Mouse (Mus musculus) lung, postnatal 0 days (tissue): ENCODE measurements around the gene Tfap2d. TPM values are rescaled to one million over a fixed set of nuclear protein-coding genes. Genes with fewer than 3 reads are reported as not detected.

Source experiments
- ATAC-seq: fragments of 200-750 bp; cut with Nextera tagmentation; 2 replicates; pipeline ENCODE4 v1.8.0; 2017; ENCODE audit warnings: moderate library complexity
- DNase-seq: peaks from one replicate; pipeline ENCODE4 v3.0.0-alpha.2; 2016; ENCODE audit warnings: low spot score
- H3K27ac ChIP-seq: fragments of 300-500 bp; sonication (generic); 2 replicates; pipeline ENCODE4 v1.5.1; 2014; ENCODE audit warnings: antibody characterized with exemption, mild to moderate bottlenecking, low read length, mixed read lengths
- H3K27me3 ChIP-seq: fragments of 300-500 bp; sonication (generic); replicated peaks from 2 replicates; pipeline ENCODE4 v1.6.1; 2014; ENCODE audit warnings: low read length, mixed read lengths; ENCODE audit not compliant: insufficient read depth
- H3K36me3 ChIP-seq: fragments of 300-500 bp; sonication (generic); 2 replicates; pipeline ENCODE4 v1.6.1; 2014; ENCODE audit warnings: low read length, mixed read lengths; ENCODE audit not compliant: insufficient read depth
- H3K4me1 ChIP-seq: fragments of 300-500 bp; sonication (generic); 2 replicates; pipeline ENCODE4 v1.6.1; 2014; ENCODE audit warnings: antibody characterized with exemption, low read depth, low read length, mixed read lengths; ENCODE audit not compliant: insufficient read depth
- H3K4me2 ChIP-seq: fragments of 300-500 bp; sonication (generic); replicated peaks from 2 replicates; pipeline ENCODE4 v1.6.1; 2014; ENCODE audit warnings: low read depth, mild to moderate bottlenecking, low read length, moderate library complexity, mixed read lengths
- H3K4me3 ChIP-seq: fragments of 300-500 bp; sonication (generic); 2 replicates; pipeline ENCODE4 v1.5.1; 2014; ENCODE audit warnings: low read depth, low read length
- H3K9ac ChIP-seq: fragments of 300-500 bp; sonication (generic); replicated peaks from 2 replicates; pipeline ENCODE4 v1.6.1; 2014; ENCODE audit warnings: low read depth, mild to moderate bottlenecking
- H3K9me3 ChIP-seq: fragments of 300-500 bp; sonication (generic); 2 replicates; pipeline ENCODE4 v1.6.1; 2016; ENCODE audit warnings: low read length, mixed read lengths
- CTCF ChIP-seq: IDR thresholded peaks from 2 replicates; pipeline ENCODE4 v1.5.1; 2016; ENCODE audit warnings: antibody characterized with exemption, mild to moderate bottlenecking
- EP300 ChIP-seq: IDR thresholded peaks from 2 replicates; pipeline ENCODE4 v1.6.1; 2016; ENCODE audit warnings: antibody characterized with exemption, mild to moderate bottlenecking, control low read depth
- WGBS: fragments of 180-500 bp; shearing (Covaris S2); extraction: QIAGEN DNeasy Blood & Tissue Kit; methylation state at CpG from one replicate; pipeline ENCODE4 v1.1.7; 2014; 5-methylcytosine and 5-hydroxymethylcytosine counted together
- polyA plus RNA-seq: library from polyadenylated mRNA; unstranded; fragments of >200 nt; fragmentation: Nextera tagmentation; extraction: Ambion mirVana; gene quantifications from 2 replicates; pipeline ENCODE4 v1.2.1, GENCODE M21; 2015

Gene Tfap2d
- polyA plus RNA-seq, 1 experiment from 2014 or later: not detected

- H3K4me2 ChIP-seq: no peak overlapping the region
- H3K9ac ChIP-seq: no peak overlapping the region
- ATAC-seq (no peak), DNase-seq (no peak)
- no peak overlapping the region for H3K4me3 ChIP-seq
- H3K27me3 ChIP-seq: no peaks in the 10 kb centered on the region
- H3K9me3 ChIP-seq: no peaks in the 10 kb centered on the region
- no peak overlapping the region for H3K27ac ChIP-seq
- WGBS: 3% methylated on average over 22 of the region's 22 CpGs
- H3K4me1 ChIP-seq: no peaks in the 10 kb centered on the region
- no peaks in the 10 kb centered on the region for H3K36me3 ChIP-seq
- no peak for TF ChIP-seq CTCF
- no peak for TF ChIP-seq EP300
Observed at GRCm38 (mm10) chr1:19111020-19111419, 8.2 kb downstream of the Tfap2d start.

GRCm38 (mm10) chr1:19178742-19179397 is 76.0 kb downstream of the Tfap2d start:
- ATAC-seq (no peak), DNase-seq (peak; percentile 18)
- H3K4me3 ChIP-seq: no peak overlapping the region
- no peaks in the 10 kb centered on the region for H3K9me3 ChIP-seq
- no peak overlapping the region for H3K4me2 ChIP-seq
- 6% methylated on average over 4 of the region's 4 CpGs for WGBS
- no peak for TF ChIP-seq EP300
- TF ChIP-seq CTCF: peak; percentile 66
- H3K36me3 ChIP-seq: no peaks in the 10 kb centered on the region
- H3K27ac ChIP-seq: no peak overlapping the region
- H3K9ac ChIP-seq: no peak overlapping the region
- H3K27me3 ChIP-seq: no peaks in the 10 kb centered on the region
- no peaks in the 10 kb centered on the region for H3K4me1 ChIP-seq

- no peak for ATAC-seq
- H3K4me3 ChIP-seq: no peak overlapping the region
- DNase-seq: peak; percentile 32
Observed at GRCm38 (mm10) chr1:19205649-19206048, 102.8 kb downstream of the Tfap2d start.

GRCm38 (mm10) chr1:19206194-19206593 is 103.4 kb downstream of the Tfap2d start:
- Histone ChIP-seq H3K9me3 (no peaks in the 10 kb centered on the region), H3K9ac (no peak overlapping the region), H3K4me2 (peak overlapping the region; percentile 32; the same call in 1 of the 2 replicates), H3K4me3 (no peak overlapping the region), H3K4me1 (no peaks in the 10 kb centered on the region), H3K36me3 (no peaks in the 10 kb centered on the region), H3K27ac (no peak overlapping the region), H3K27me3 (peaks cover 22% of the 10 kb centered on the region)
- WGBS: 1% methylated on average over 7 of the region's 7 CpGs
- no peak for ATAC-seq
- peak; percentile 34 for DNase-seq
- TF ChIP-seq CTCF (peak; percentile 55), EP300 (no peak)

More at GRCm38 (mm10) chr1:19205649-19206048, 102.8 kb downstream of the Tfap2d start:
- peaks cover 22% of the 10 kb centered on the region for H3K27me3 ChIP-seq
- peak overlapping the region; percentile 32 for H3K4me2 ChIP-seq
- WGBS: 3% methylated on average over 12 of the region's 12 CpGs
- peak; percentile 72 for TF ChIP-seq CTCF
- TF ChIP-seq EP300: no peak
- H3K9ac ChIP-seq: no peak overlapping the region
- H3K27ac ChIP-seq: no peak overlapping the region
- H3K4me1 ChIP-seq: no peaks in the 10 kb centered on the region
- H3K9me3 ChIP-seq: no peaks in the 10 kb centered on the region
- no peaks in the 10 kb centered on the region for H3K36me3 ChIP-seq

GRCm38 (mm10) chr1:19207611-19208010 is 104.8 kb downstream of the Tfap2d start:
- Histone ChIP-seq H3K9me3 (no peaks in the 10 kb centered on the region), H3K9ac (no peak overlapping the region), H3K4me3 (no peak overlapping the region), H3K4me1 (no peaks in the 10 kb centered on the region), H3K27ac (no peak overlapping the region), H3K4me2 (no peak overlapping the region), H3K36me3 (no peaks in the 10 kb centered on the region), H3K27me3 (peaks cover 32% of the 10 kb centered on the region)
- WGBS: 2% methylated on average over 4 of the region's 4 CpGs
- TF ChIP-seq CTCF: no peak
- no peak for TF ChIP-seq EP300
- no peak for ATAC-seq
- DNase-seq: no peak

- DNase-seq: no peak
- no peak for TF ChIP-seq CTCF
- no peak for TF ChIP-seq EP300
- ATAC-seq: no peak
- Histone ChIP-seq H3K27ac (no peak within 1 kb of the TSS), H3K4me1 (no peaks in the 10 kb centered on the region), H3K36me3 (no peaks in the 10 kb centered on the region), H3K9me3 (no peaks in the 10 kb centered on the region), H3K4me3 (peak within 1 kb of the TSS; percentile 30), H3K4me2 (peak within 1 kb of the TSS; percentile 42), H3K9ac (no peak within 1 kb of the TSS), H3K27me3 (peaks cover 37% of the 10 kb centered on the region)
- WGBS: 2% methylated on average over 26 of the region's 26 CpGs
Observed at GRCm38 (mm10) chr1:19208641-19209358, 106.0 kb downstream of the Tfap2d start, which contains the start of gene Tfap2b. Tfap2b (plus strand) TSS chr1:19208914.
